Mouse (Mus musculus) MEL (cell line): ENCODE data around the gene Sh3bp4. TPM values are rescaled to one million over a fixed set of nuclear protein-coding genes. Genes with fewer than 3 reads are reported as not detected.

Experiments
- DNase-seq: peaks from one replicate; pipeline ENCODE4 v3.0.0; 2011; ENCODE audit warnings: low read depth, low spot score
- H3K27ac ChIP-seq: 2 replicates; pipeline ENCODE4 v1.5.1; 2012; ENCODE audit warnings: low read depth, mild to moderate bottlenecking, control low read depth, low read length, moderate library complexity; ENCODE audit not compliant: control insufficient read depth
- H3K27me3 ChIP-seq, 2 experiments: fragments of 150-350 bp in 1 of 2; sonication (generic) in 1 of 2; 2 replicates each; pipeline ENCODE4 v1.6.1; 2012; ENCODE audit warnings: low read length in 2 of 2, mild to moderate bottlenecking in 2 of 2, improper control_type of control experiment in 1 of 2, moderate library complexity in 1 of 2; ENCODE audit not compliant: insufficient read depth in 2 of 2, control insufficient read depth in 1 of 2
- H3K36me3 ChIP-seq, 2 experiments: 2 replicates each; pipeline ENCODE4 v1.6.1; 2012 to 2014; ENCODE audit warnings: low read length in 2 of 2, improper control_type of control experiment in 1 of 2, inconsistent platforms in 1 of 2, mild to moderate bottlenecking in 1 of 2; ENCODE audit not compliant: insufficient read depth in 2 of 2, control insufficient read depth in 1 of 2
- H3K4me1 ChIP-seq, 2 experiments: fragments of 150-350 bp in 1 of 2; sonication (generic) in 1 of 2; 2 replicates each; pipeline ENCODE4 v1.6.1; 2012; ENCODE audit warnings: low read length in 2 of 2, improper control_type of control experiment in 1 of 2, mild to moderate bottlenecking in 1 of 2; ENCODE audit not compliant: insufficient read depth in 2 of 2, control insufficient read depth in 1 of 2
- H3K4me3 ChIP-seq, 2 experiments: fragments of 150-350 bp in 1 of 2; sonication (generic) in 1 of 2; 2 replicates each; pipeline ENCODE4 v1.5.1; 2012; ENCODE audit warnings: low read depth in 2 of 2, low read length in 2 of 2, mild to moderate bottlenecking in 2 of 2, moderate library complexity in 2 of 2, control low read depth in 1 of 2, improper control_type of control experiment in 1 of 2; ENCODE audit not compliant: control insufficient read depth in 1 of 2, insufficient read depth in 1 of 2
- H3K79me2 ChIP-seq: 2 replicates; pipeline ENCODE4 v1.6.1; 2012; ENCODE audit warnings: mild to moderate bottlenecking, low read length, moderate library complexity; ENCODE audit not compliant: control insufficient read depth, poor library complexity, insufficient read depth
- H3K9ac ChIP-seq: 2 replicates; pipeline ENCODE4 v1.6.1; 2012; ENCODE audit warnings: low read depth, mild to moderate bottlenecking, control low read depth, low read length, moderate library complexity; ENCODE audit not compliant: control insufficient read depth, poor library complexity, severe bottlenecking
- H3K9me3 ChIP-seq: fragments of 150-350 bp; sonication (generic); replicated peaks from 2 replicates; pipeline ENCODE4 v1.6.1; 2012; ENCODE audit warnings: mild to moderate bottlenecking, low read length, improper control_type of control experiment, moderate library complexity; ENCODE audit not compliant: insufficient read depth
- BHLHE40 ChIP-seq: IDR thresholded peaks from 2 replicates; pipeline ENCODE4 v1.6.1; 2012; ENCODE audit warnings: low read depth, mild to moderate bottlenecking, inconsistent platforms, low read length, improper control_type of control experiment, borderline replicate concordance
- CTCF ChIP-seq, 3 experiments: IDR thresholded peaks in 2 of 3; conservative IDR thresholded peaks in 1 of 3; 2 replicates each; pipeline ENCODE4 v1.5.1; 2011 to 2012; ENCODE audit warnings: low read length in 3 of 3, low read depth in 2 of 3, mild to moderate bottlenecking in 2 of 3, improper control_type of control experiment in 1 of 3, inconsistent platforms in 1 of 3, mixed read lengths in 1 of 3, moderate library complexity in 1 of 3; ENCODE audit not compliant: control insufficient read depth in 1 of 3, insufficient read depth in 1 of 3, poor library complexity in 1 of 3, severe bottlenecking in 1 of 3
- E2F4 ChIP-seq: IDR thresholded peaks from 2 replicates; pipeline ENCODE4 v1.6.1; 2011; ENCODE audit warnings: low read depth, low read length, improper control_type of control experiment, borderline replicate concordance
- ELF1 ChIP-seq: IDR thresholded peaks from 2 replicates; pipeline ENCODE4 v1.6.1; 2014; ENCODE audit warnings: low read depth, mild to moderate bottlenecking, inconsistent platforms, low read length, improper control_type of control experiment, moderate library complexity
- ETS1 ChIP-seq: IDR thresholded peaks from 2 replicates; pipeline ENCODE4 v1.6.1; 2012; ENCODE audit warnings: low read depth, mild to moderate bottlenecking, inconsistent platforms, low read length, improper control_type of control experiment, moderate library complexity
- KAT2A ChIP-seq: conservative IDR thresholded peaks from 2 replicates; pipeline ENCODE4 v1.6.1; 2012; ENCODE audit warnings: low read depth, low read length, improper control_type of control experiment, inconsistent platforms
- MEF2A ChIP-seq: IDR thresholded peaks from 2 replicates; pipeline ENCODE4 v1.6.1; 2014; ENCODE audit warnings: low read depth, mild to moderate bottlenecking, inconsistent platforms, low read length, improper control_type of control experiment; ENCODE audit not compliant: poor library complexity, insufficient replicate concordance, severe bottlenecking; ENCODE audit errors: extremely low read depth
- MXI1 ChIP-seq: IDR thresholded peaks from 2 replicates; pipeline ENCODE4 v1.6.1; 2011; ENCODE audit warnings: mild to moderate bottlenecking, low read depth, low read length, improper control_type of control experiment
- MYC ChIP-seq: IDR thresholded peaks from 2 replicates; pipeline ENCODE4 v1.6.1; 2011; ENCODE audit warnings: low read depth, mild to moderate bottlenecking, low read length, improper control_type of control experiment, moderate library complexity
- POLR2A ChIP-seq, 2 experiments: IDR thresholded peaks; 2 replicates each; pipeline ENCODE4 v1.6.1; 2011 to 2012; ENCODE audit warnings: low read length in 2 of 2, mild to moderate bottlenecking in 2 of 2, control low read depth in 1 of 2, improper control_type of control experiment in 1 of 2, low read depth in 1 of 2, moderate library complexity in 1 of 2; ENCODE audit not compliant: control insufficient read depth in 1 of 2, insufficient read depth in 1 of 2, poor library complexity in 1 of 2
- RAD21 ChIP-seq: IDR thresholded peaks from 2 replicates; pipeline ENCODE4 v1.6.1; 2011; ENCODE audit warnings: mild to moderate bottlenecking, low read depth, low read length, improper control_type of control experiment
- SMC3 ChIP-seq: IDR thresholded peaks from 2 replicates; pipeline ENCODE4 v1.6.1; 2011; ENCODE audit warnings: low read depth, low read length, improper control_type of control experiment
- TCF12 ChIP-seq: IDR thresholded peaks from 2 replicates; pipeline ENCODE4 v1.6.1; 2014; ENCODE audit warnings: low read depth, mild to moderate bottlenecking, inconsistent platforms, low read length, improper control_type of control experiment, moderate library complexity
- USF1 ChIP-seq: IDR thresholded peaks from 2 replicates; pipeline ENCODE4 v1.6.1; 2014; ENCODE audit warnings: low read depth, mild to moderate bottlenecking, inconsistent platforms, low read length, improper control_type of control experiment, moderate library complexity
- USF2 ChIP-seq, 2 experiments: IDR thresholded peaks; 2 replicates each; pipeline ENCODE4 v1.6.1; 2011 to 2012; ENCODE audit warnings: improper control_type of control experiment in 2 of 2, low read length in 2 of 2, borderline replicate concordance in 1 of 2, inconsistent platforms in 1 of 2, low read depth in 1 of 2, mild to moderate bottlenecking in 1 of 2; ENCODE audit not compliant: insufficient read depth in 1 of 2
- ZC3H11A ChIP-seq: IDR thresholded peaks from 2 replicates; pipeline ENCODE4 v1.6.1; 2012; ENCODE audit warnings: low read depth, mild to moderate bottlenecking, inconsistent platforms, low read length, improper control_type of control experiment
- ZKSCAN1 ChIP-seq: IDR thresholded peaks from 2 replicates; pipeline ENCODE4 v1.6.1; 2012; ENCODE audit warnings: low read depth, mild to moderate bottlenecking, inconsistent platforms, low read length, improper control_type of control experiment, moderate library complexity
- ZMIZ1 ChIP-seq: IDR thresholded peaks from 2 replicates; pipeline ENCODE4 v1.6.1; 2012; ENCODE audit warnings: low read depth, mild to moderate bottlenecking, inconsistent platforms, low read length, improper control_type of control experiment, moderate library complexity
- ZNF384 ChIP-seq: IDR thresholded peaks from 2 replicates; pipeline ENCODE4 v1.6.1; 2012; ENCODE audit warnings: low read depth, mild to moderate bottlenecking, inconsistent platforms, low read length, improper control_type of control experiment
- polyA plus RNA-seq, 2 experiments: library from polyadenylated mRNA; stranded (reverse) in 1 of 2; unstranded in 1 of 2; fragments of >175 nt in 1 of 2; fragments of >200 nt in 1 of 2; gene quantifications; 2 replicates each; pipeline versions ENCODE4 v1.2.1 to v1.2.4; 2012; ENCODE audit warnings: low replicate concordance in 2 of 2, low read depth in 1 of 2; ENCODE audit not compliant: insufficient read length in 2 of 2, insufficient read depth in 1 of 2, missing spikeins in 1 of 2
- total RNA-seq: library from RNA; depleted of rRNA; stranded (reverse); fragments of 300-350 nt; gene quantifications from 2 replicates; pipeline ENCODE4 v1.2.3, GENCODE M21; 2012

Sh3bp4 gene
- total and polyA plus RNA-seq, 3 experiments: not detected

DNA sequence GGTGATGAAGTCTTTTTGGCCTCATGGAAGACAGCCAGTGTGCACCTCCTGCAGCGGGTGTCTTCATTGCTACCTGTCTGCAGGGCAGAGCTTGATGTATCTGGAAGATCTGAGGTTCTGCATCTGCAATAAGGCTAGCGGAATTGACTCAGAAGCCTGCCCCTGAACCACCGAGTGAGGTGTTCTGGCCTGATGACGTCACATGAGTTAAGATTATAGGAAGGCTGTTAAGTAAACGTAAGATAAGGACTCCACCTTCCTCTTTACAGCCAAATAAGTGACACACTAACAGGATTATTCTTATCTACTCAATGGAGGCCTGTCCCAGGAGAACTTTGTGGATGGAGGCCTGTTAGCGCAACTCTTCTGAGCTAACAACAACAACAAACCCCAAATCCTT, 4.5 kb downstream of the Sh3bp4 start:
- no peaks in the 10 kb centered on the region for H3K27me3 ChIP-seq
- H3K36me3 ChIP-seq: no peaks in the 10 kb centered on the region
- H3K4me3 ChIP-seq: no peak overlapping the region
- H3K4me1 ChIP-seq: no peaks in the 10 kb centered on the region
- DNase-seq: no peak
- no peak overlapping the region for H3K27ac ChIP-seq
- TF ChIP-seq ZNF384 (no peak), CTCF (IDR thresholded peaks at IDR 0.05 in 2 of 3, conservative IDR thresholded peaks at IDR 0.05 in 1 of 3; ENCODE audit: control insufficient read depth in 1 of 3, insufficient read depth in 1 of 3, low read depth in 2 of 3, low read length in 3 of 3, poor library complexity in 1 of 3, severe bottlenecking in 1 of 3) (no peak), USF1 (no peak), ZC3H11A (no peak), ETS1 (no peak), TCF12 (no peak), SMC3 (no peak), E2F4 (no peak), MYC (no peak), ELF1 (no peak), USF2 (IDR thresholded peaks at IDR 0.05; ENCODE audit: borderline replicate concordance in 1 of 2, insufficient read depth in 1 of 2, low read depth in 1 of 2, low read length in 2 of 2) (no peak), ZMIZ1 (no peak), KAT2A (no peak), ZKSCAN1 (no peak), POLR2A (IDR thresholded peaks at IDR 0.05; ENCODE audit: control insufficient read depth in 1 of 2, insufficient read depth in 1 of 2, low read depth in 1 of 2, low read length in 2 of 2, poor library complexity in 1 of 2) (no peak), BHLHE40 (no peak), RAD21 (no peak), MEF2A (no peak)
- H3K9ac ChIP-seq: no peak overlapping the region
- H3K9me3 ChIP-seq: no peaks in the 10 kb centered on the region; the same call in 1 of the 2 replicates
- no peaks in the 10 kb centered on the region for H3K79me2 ChIP-seq

DNA sequence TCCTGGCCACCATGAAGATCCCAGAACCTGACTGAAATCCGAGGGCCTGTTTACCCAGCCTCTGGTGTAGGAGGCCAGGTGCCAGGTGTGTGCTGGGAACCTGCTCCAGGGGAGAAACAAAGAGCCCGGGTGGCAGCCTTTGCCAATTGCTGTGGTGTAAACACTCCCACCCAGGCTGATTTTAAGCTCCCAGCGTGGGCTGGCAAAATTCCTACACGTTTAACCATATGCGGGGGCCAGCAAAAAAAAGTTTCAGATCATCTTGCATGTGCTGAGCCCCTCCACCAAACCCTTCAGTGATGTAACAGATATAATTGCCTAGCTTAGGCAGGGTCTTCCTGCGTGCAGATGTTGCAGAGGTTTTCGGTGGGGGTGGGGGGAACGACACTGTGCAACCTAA, 4.9 kb downstream of the Sh3bp4 start:
- H3K36me3 ChIP-seq: no peaks in the 10 kb centered on the region
- H3K79me2 ChIP-seq: no peaks in the 10 kb centered on the region
- H3K9ac ChIP-seq: no peak overlapping the region
- no peak for DNase-seq
- no peaks in the 10 kb centered on the region; the same call in 1 of the 2 replicates for H3K9me3 ChIP-seq
- H3K27ac ChIP-seq: no peak overlapping the region
- no peaks in the 10 kb centered on the region for H3K27me3 ChIP-seq
- no peaks in the 10 kb centered on the region for H3K4me1 ChIP-seq
- no peak for TF ChIP-seq MXI1
- TF ChIP-seq, all 39 proteins: peak for 0
- no peak overlapping the region for H3K4me3 ChIP-seq
